Mouse (Mus musculus) monocyte, adult 2 months (primary cell): Measurements from ENCODE around the gene Msi2.

Experiments
- DNase-seq, 2 experiments: peaks; one replicate each; pipeline ENCODE4 v3.0.0; 2022; ENCODE audit warnings: low spot score in 2 of 2, low read depth in 1 of 2

The Msi2 gene

GRCm38 (mm10) chr11:88594010-88594409 is 124.3 kb downstream of the Msi2 start:
- no peak for DNase-seq

- DNase-seq, result no peak
These were observed 126.2 kb downstream of the Msi2 start for GRCm38 (mm10) chr11:88592099-88592498.

GRCm38 (mm10) chr11:88590647-88591046 is 127.7 kb downstream of the Msi2 start:
- no peak for DNase-seq

- DNase-seq, result no peak
These were observed 128.7 kb downstream of the Msi2 start for GRCm38 (mm10) chr11:88589641-88590040.

- DNase-seq, result no peak
These were observed 129.6 kb downstream of the Msi2 start for GRCm38 (mm10) chr11:88588688-88589210.

- no peak for DNase-seq
These were observed 130.6 kb downstream of the Msi2 start for GRCm38 (mm10) chr11:88587710-88588109.

GRCm38 (mm10) chr11:88585880-88586279 is 132.4 kb downstream of the Msi2 start:
- no peak for DNase-seq

- no peak for DNase-seq
These were observed 133.1 kb downstream of the Msi2 start for GRCm38 (mm10) chr11:88585171-88585632.

GRCm38 (mm10) chr11:88583866-88584265 is 134.4 kb downstream of the Msi2 start:
- no peak for DNase-seq

- DNase-seq, result no peak
These were observed 135.0 kb downstream of the Msi2 start for GRCm38 (mm10) chr11:88583259-88583833.

- DNase-seq, result no peak
These were observed 135.5 kb downstream of the Msi2 start for GRCm38 (mm10) chr11:88582781-88583180.

- no peak for DNase-seq
These were observed 136.1 kb downstream of the Msi2 start for GRCm38 (mm10) chr11:88582021-88582707.

- DNase-seq, result no peak
These were observed 136.9 kb downstream of the Msi2 start for GRCm38 (mm10) chr11:88581375-88581774.

- no peak for DNase-seq
These were observed 139.6 kb downstream of the Msi2 start for GRCm38 (mm10) chr11:88578700-88579099.

- DNase-seq, result no peak
These were observed 141.2 kb downstream of the Msi2 start for GRCm38 (mm10) chr11:88577076-88577475.

- no peak for DNase-seq
These were observed 141.9 kb downstream of the Msi2 start for GRCm38 (mm10) chr11:88576233-88576998.

GRCm38 (mm10) chr11:88574575-88575360 is 143.5 kb downstream of the Msi2 start:
- DNase-seq, result no peak

GRCm38 (mm10) chr11:88573013-88573412 is 145.3 kb downstream of the Msi2 start:
- DNase-seq, result no peak

GRCm38 (mm10) chr11:88572461-88572860 is 145.9 kb downstream of the Msi2 start:
- DNase-seq, result no peak

- no peak for DNase-seq
These were observed 147.6 kb downstream of the Msi2 start for GRCm38 (mm10) chr11:88570715-88571202.
